Mouse (Mus musculus) embryonic fibroblast, embryonic 13.5 days (primary cell): ENCODE data around the gene Tet1. TPM values are rescaled to one million over a fixed set of nuclear protein-coding genes. Genes with fewer than 3 reads are reported as not detected.

Experiments used
- H3K27ac ChIP-seq: 2 replicates; pipeline ENCODE4 v1.5.1; 2012; ENCODE audit warnings: low read length, control low read depth, inconsistent platforms; ENCODE audit not compliant: insufficient read depth
- H3K4me1 ChIP-seq: 2 replicates; pipeline ENCODE4 v1.6.1; 2011; ENCODE audit warnings: low read length; ENCODE audit not compliant: control insufficient read depth, insufficient read depth
- H3K4me3 ChIP-seq: 2 replicates; pipeline ENCODE4 v1.5.1; 2011; ENCODE audit warnings: mild to moderate bottlenecking, control low read depth, low read length; ENCODE audit not compliant: insufficient read depth
- CTCF ChIP-seq: IDR thresholded peaks from 2 replicates; pipeline ENCODE4 v1.5.1; 2011; ENCODE audit warnings: mild to moderate bottlenecking, control low read depth, low read length, moderate library complexity, borderline replicate concordance; ENCODE audit not compliant: insufficient read depth
- POLR2A ChIP-seq: IDR thresholded peaks from 2 replicates; pipeline ENCODE4 v1.6.1; 2011; ENCODE audit warnings: low read depth, mild to moderate bottlenecking, control low read depth, low read length, moderate library complexity
- polyA plus RNA-seq: library from polyadenylated mRNA; stranded (reverse); fragments of >200 nt; gene quantifications from 2 replicates; pipeline ENCODE4 v1.2.4, GENCODE M21; 2011; ENCODE audit warnings: low read depth; ENCODE audit not compliant: missing spikeins, insufficient read length

Gene Tet1
- polyA plus RNA-seq, 1 experiment, result 8.8 TPM

- H3K27ac ChIP-seq, result no peak overlapping the region
- peaks cover 2% of the 10 kb centered on the region; the same call in 1 of the 2 replicates for H3K4me1 ChIP-seq
- TF ChIP-seq CTCF (no peak), POLR2A (no peak)
- no peak overlapping the region for H3K4me3 ChIP-seq
Measured at GRCm38 (mm10) chr10:62893356-62893884, 15.4 kb downstream of the Tet1 start.

- Histone ChIP-seq H3K27ac (no peak overlapping the region), H3K4me3 (no peak overlapping the region), H3K4me1 (peaks cover 2% of the 10 kb centered on the region; the same call in 1 of the 2 replicates)
- TF ChIP-seq CTCF (no peak), POLR2A (no peak)
Measured at GRCm38 (mm10) chr10:62892549-62893232, 16.1 kb downstream of the Tet1 start.

- Histone ChIP-seq H3K4me3 (no peak overlapping the region), H3K4me1 (peaks cover 2% of the 10 kb centered on the region; the same call in 1 of the 2 replicates), H3K27ac (no peak overlapping the region)
- TF ChIP-seq CTCF (no peak), POLR2A (no peak)
Measured at GRCm38 (mm10) chr10:62891025-62891424, 17.8 kb downstream of the Tet1 start.

GRCm38 (mm10) chr10:62886799-62887591 is 21.8 kb downstream of the Tet1 start:
- no peak; the same call in 1 of the 2 replicates for TF ChIP-seq POLR2A
- Histone ChIP-seq H3K4me1 (no peaks in the 10 kb centered on the region), H3K27ac (no peak overlapping the region), H3K4me3 (peak overlapping the region; percentile 47)

- no peak overlapping the region for H3K27ac ChIP-seq
- TF ChIP-seq POLR2A (no peak), CTCF (no peak)
- no peaks in the 10 kb centered on the region for H3K4me1 ChIP-seq
- H3K4me3 ChIP-seq, result peak overlapping the region; percentile 47
Measured at GRCm38 (mm10) chr10:62885969-62886798, 22.6 kb downstream of the Tet1 start.

GRCm38 (mm10) chr10:62885460-62885859 is 23.3 kb downstream of the Tet1 start:
- peak overlapping the region; percentile 47; the same call in 1 of the 2 replicates for H3K4me3 ChIP-seq

GRCm38 (mm10) chr10:62884517-62884916 is 24.3 kb downstream of the Tet1 start:
- TF ChIP-seq CTCF (no peak), POLR2A (no peak)
- Histone ChIP-seq H3K4me1 (no peaks in the 10 kb centered on the region), H3K27ac (no peak overlapping the region), H3K4me3 (no peak overlapping the region)

More at GRCm38 (mm10) chr10:62885460-62885859, 23.3 kb downstream of the Tet1 start:
- TF ChIP-seq POLR2A (no peak), CTCF (no peak)
- H3K27ac ChIP-seq, result no peak overlapping the region
- no peaks in the 10 kb centered on the region for H3K4me1 ChIP-seq

- no peak overlapping the region for H3K4me3 ChIP-seq
- TF ChIP-seq POLR2A (no peak), CTCF (no peak)
- no peak overlapping the region for H3K27ac ChIP-seq
- no peaks in the 10 kb centered on the region for H3K4me1 ChIP-seq
Measured at GRCm38 (mm10) chr10:62883933-62884372, 24.8 kb downstream of the Tet1 start.

GRCm38 (mm10) chr10:62881211-62881610 is 27.6 kb downstream of the Tet1 start:
- no peak overlapping the region for H3K4me3 ChIP-seq
- H3K4me1 ChIP-seq, result no peaks in the 10 kb centered on the region
- TF ChIP-seq CTCF, result no peak
- TF ChIP-seq POLR2A, result no peak

More at GRCm38 (mm10) chr10:62881211-62881610, 27.6 kb downstream of the Tet1 start:
- H3K27ac ChIP-seq, result no peak overlapping the region
